Mouse (Mus musculus): ENCODE results near the gene Med27. TPM values are rescaled to one million over a fixed set of nuclear protein-coding genes. Genes with fewer than 3 reads are reported as not detected.

The Med27 gene
- polyA plus RNA-seq, 1 experiment = 73.2 TPM

DNA sequence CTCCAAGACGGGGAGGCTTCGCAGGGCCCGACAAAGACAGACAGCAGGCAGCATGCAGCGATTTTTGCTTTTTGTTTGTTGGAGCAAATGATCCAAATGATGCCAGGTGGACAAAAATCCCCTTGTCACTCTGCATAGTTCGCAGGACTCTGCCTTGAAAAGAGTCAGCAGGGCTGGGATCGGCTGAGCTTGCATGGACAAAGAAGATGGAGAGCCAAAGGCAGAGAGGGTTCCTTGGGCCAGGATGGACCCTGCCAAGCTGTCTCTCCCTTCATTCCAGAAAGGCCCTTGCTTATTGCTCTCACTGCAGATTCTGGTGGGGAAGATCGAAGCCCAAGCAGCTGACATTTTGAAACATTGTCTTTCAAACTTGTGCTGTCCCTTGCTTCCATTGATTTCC lies 64.3 kb downstream of the Med27 start:
- TF ChIP-seq POLR2A (IDR thresholded peaks at IDR 0.05; ENCODE audit: control insufficient read depth, extremely low read depth, insufficient read depth, low read length, poor library complexity) (no peak), CTCF (IDR thresholded peaks at IDR 0.05; ENCODE audit: borderline replicate concordance, control insufficient read depth, extremely low read depth, insufficient read depth, low read length, poor library complexity) (no peak)
- Histone ChIP-seq H3K27me3 (ENCODE audit: control insufficient read depth, insufficient read depth, low read length) (no peaks in the 10 kb centered on the region), H3K36me3 (ENCODE audit: control insufficient read depth, insufficient read depth, low read length) (no peaks in the 10 kb centered on the region), H3K4me3 (ENCODE audit: control insufficient read depth, insufficient read depth, low read length) (no peak overlapping the region), H3K4me1 (replicated peaks; ENCODE audit: control insufficient read depth, insufficient read depth, low read length) (no peaks in the 10 kb centered on the region), H3K27ac (ENCODE audit: control insufficient read depth, insufficient read depth, low read length) (no peak overlapping the region)
- DNase-seq = no peak
- WGBS = 94% methylated on average over 7 of the region's 7 CpGs

DNA sequence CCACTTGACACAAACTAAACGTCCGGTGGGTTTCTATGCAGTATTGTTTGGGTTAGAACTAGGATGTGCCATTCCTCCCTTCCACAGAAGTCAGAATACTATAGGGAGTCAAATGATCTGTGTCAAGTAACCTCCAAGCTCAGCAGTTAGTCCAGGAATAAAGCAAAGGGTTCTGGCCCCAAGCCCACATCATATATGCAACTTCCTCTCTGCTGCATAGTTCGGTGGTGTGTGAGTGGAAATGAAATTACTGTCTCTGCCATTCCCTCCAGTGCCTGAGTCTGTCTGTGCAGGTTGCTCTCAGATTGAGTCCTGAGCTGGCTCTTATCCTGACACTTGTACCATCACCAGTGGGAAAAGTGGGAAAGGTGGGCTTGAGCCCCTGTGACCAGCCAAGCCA lies 65.8 kb downstream of the Med27 start:
- no peaks in the 10 kb centered on the region for H3K36me3 ChIP-seq (ENCODE audit: control insufficient read depth, insufficient read depth, low read length)
- no peak for DNase-seq
- no peaks in the 10 kb centered on the region for H3K27me3 ChIP-seq (ENCODE audit: control insufficient read depth, insufficient read depth, low read length)
- H3K27ac ChIP-seq (ENCODE audit: control insufficient read depth, insufficient read depth, low read length) = no peak overlapping the region
- no peak overlapping the region for H3K4me3 ChIP-seq (ENCODE audit: control insufficient read depth, insufficient read depth, low read length)
- TF ChIP-seq CTCF (IDR thresholded peaks at IDR 0.05; ENCODE audit: borderline replicate concordance, control insufficient read depth, extremely low read depth, insufficient read depth, low read length, poor library complexity) (no peak), POLR2A (IDR thresholded peaks at IDR 0.05; ENCODE audit: control insufficient read depth, extremely low read depth, insufficient read depth, low read length, poor library complexity) (no peak)
- WGBS = 63% methylated on average over 3 of the region's 3 CpGs
- no peaks in the 10 kb centered on the region for H3K4me1 ChIP-seq (replicated peaks; ENCODE audit: control insufficient read depth, insufficient read depth, low read length)

DNA sequence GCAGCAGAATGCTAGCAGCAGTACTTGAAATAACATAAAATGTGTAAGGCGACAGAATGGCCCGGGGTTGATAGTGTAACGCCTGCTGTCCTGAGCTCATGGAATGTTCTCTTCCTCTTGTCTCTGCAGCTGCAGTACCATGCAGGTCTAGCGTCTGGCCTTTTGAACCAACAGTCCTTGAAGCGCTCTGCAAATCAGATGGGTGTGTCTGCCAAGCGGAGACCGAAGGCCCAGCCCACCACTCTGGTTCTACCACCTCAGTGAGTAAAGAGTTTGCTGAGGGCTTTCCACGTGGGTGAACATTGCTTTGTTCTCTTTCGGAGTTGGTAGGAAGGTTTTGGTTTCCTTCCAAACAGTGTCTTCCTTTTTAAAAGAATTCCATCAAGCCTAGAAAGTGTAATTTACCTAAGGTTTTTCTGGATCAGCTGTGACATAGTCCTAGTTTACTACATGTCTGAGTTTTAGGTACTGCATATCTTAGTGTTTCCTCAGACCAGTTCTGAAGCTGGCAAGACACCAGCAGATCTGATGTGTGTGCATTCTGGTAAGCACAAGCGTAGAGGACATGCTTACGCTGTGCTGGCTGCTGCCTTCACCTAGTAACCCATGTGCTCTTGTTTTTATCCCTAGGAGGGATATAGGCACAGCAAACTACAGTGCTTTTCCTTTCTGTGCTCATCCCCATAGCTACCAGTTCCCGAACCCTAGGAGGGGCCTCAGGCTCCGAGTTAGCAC lies 66.8 kb downstream of the Med27 start:
- H3K4me3 ChIP-seq (ENCODE audit: control insufficient read depth, insufficient read depth, low read length) = no peak overlapping the region
- TF ChIP-seq CTCF (IDR thresholded peaks at IDR 0.05; ENCODE audit: borderline replicate concordance, control insufficient read depth, extremely low read depth, insufficient read depth, low read length, poor library complexity) = no peak
- no peak for TF ChIP-seq POLR2A (IDR thresholded peaks at IDR 0.05; ENCODE audit: control insufficient read depth, extremely low read depth, insufficient read depth, low read length, poor library complexity)
- H3K36me3 ChIP-seq (ENCODE audit: control insufficient read depth, insufficient read depth, low read length) = no peaks in the 10 kb centered on the region
- DNase-seq = no peak
- H3K27ac ChIP-seq (ENCODE audit: control insufficient read depth, insufficient read depth, low read length) = no peak overlapping the region
- 0 out of 2 replicates have a peak, but pooled peaks cover 2% of the 10 kb centered on the region for H3K4me1 ChIP-seq (replicated peaks; ENCODE audit: control insufficient read depth, insufficient read depth, low read length)
- no peaks in the 10 kb centered on the region for H3K27me3 ChIP-seq (ENCODE audit: control insufficient read depth, insufficient read depth, low read length)
- 83% methylated on average over 13 of the region's 13 CpGs for WGBS

DNA sequence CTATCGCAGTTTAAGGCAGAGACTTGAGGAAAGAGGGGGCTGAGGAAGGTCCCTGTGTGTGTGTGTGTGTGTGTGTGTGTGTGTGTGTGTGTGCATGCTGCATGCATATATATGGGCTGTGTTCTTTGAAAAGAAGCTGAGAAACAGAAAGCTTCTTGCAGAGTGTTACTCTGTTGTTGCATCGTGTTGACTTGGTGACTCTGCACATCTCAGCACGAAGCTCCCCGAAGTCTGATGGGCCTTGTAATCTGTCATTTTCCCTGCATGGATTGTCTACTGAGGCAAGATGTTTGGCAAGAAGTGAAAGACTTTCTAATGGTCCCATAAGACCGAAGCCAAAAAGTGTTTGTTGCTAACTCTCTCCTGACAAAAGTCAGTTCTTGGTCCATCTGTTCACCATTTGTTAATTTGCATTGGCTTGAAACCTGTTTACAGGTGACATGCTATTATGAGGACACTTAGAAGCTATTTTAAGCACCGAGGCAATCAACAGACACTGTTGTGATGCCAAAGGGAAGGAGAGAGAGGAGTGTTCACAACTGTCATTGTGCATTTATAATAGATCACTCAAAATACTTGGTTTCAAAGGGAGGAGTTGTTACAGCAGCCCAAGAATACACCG lies 68.3 kb downstream of the Med27 start:
- H3K36me3 ChIP-seq (ENCODE audit: control insufficient read depth, insufficient read depth, low read length) = no peaks in the 10 kb centered on the region
- 94% methylated on average over 7 of the region's 7 CpGs for WGBS
- TF ChIP-seq POLR2A (IDR thresholded peaks at IDR 0.05; ENCODE audit: control insufficient read depth, extremely low read depth, insufficient read depth, low read length, poor library complexity) (no peak), CTCF (IDR thresholded peaks at IDR 0.05; ENCODE audit: borderline replicate concordance, control insufficient read depth, extremely low read depth, insufficient read depth, low read length, poor library complexity) (no peak)
- H3K27me3 ChIP-seq (ENCODE audit: control insufficient read depth, insufficient read depth, low read length) = no peaks in the 10 kb centered on the region
- DNase-seq = no peak
- no peak overlapping the region for H3K27ac ChIP-seq (ENCODE audit: control insufficient read depth, insufficient read depth, low read length)
- no peak overlapping the region for H3K4me3 ChIP-seq (ENCODE audit: control insufficient read depth, insufficient read depth, low read length)
- peaks cover 8% of the 10 kb centered on the region; the same call in 1 of the 2 replicates for H3K4me1 ChIP-seq (replicated peaks; ENCODE audit: control insufficient read depth, insufficient read depth, low read length)

DNA sequence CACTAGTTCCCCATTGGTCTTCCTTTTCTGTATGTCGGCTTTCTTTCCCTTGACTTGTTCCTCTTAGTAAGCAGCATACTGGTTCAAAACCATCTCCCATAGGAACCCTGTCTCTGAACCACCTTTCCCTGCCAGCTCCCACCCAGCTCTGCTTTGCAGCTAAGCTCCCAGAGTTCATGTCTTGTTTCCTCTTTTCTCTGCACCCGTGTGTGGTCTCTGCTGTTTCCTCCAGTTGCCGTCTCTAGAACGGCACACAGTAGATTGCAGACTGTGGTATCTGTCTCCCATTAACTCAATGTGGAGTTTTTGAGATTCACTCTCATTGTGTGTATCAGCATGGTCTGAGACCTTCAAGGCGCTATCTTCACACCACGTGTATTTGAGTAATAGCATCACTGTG lies 71.9 kb downstream of the Med27 start:
- H3K36me3 ChIP-seq (ENCODE audit: control insufficient read depth, insufficient read depth, low read length) = no peaks in the 10 kb centered on the region
- WGBS = 12% methylated on average over 6 of the region's 6 CpGs
- no peak overlapping the region for H3K27ac ChIP-seq (ENCODE audit: control insufficient read depth, insufficient read depth, low read length)
- peaks cover 8% of the 10 kb centered on the region; the same call in 1 of the 2 replicates for H3K4me1 ChIP-seq (replicated peaks; ENCODE audit: control insufficient read depth, insufficient read depth, low read length)
- no peak for DNase-seq
- TF ChIP-seq CTCF (IDR thresholded peaks at IDR 0.05; ENCODE audit: borderline replicate concordance, control insufficient read depth, extremely low read depth, insufficient read depth, low read length, poor library complexity) (no peak), POLR2A (IDR thresholded peaks at IDR 0.05; ENCODE audit: control insufficient read depth, extremely low read depth, insufficient read depth, low read length, poor library complexity) (no peak)
- H3K27me3 ChIP-seq (ENCODE audit: control insufficient read depth, insufficient read depth, low read length) = no peaks in the 10 kb centered on the region
- no peak overlapping the region for H3K4me3 ChIP-seq (ENCODE audit: control insufficient read depth, insufficient read depth, low read length)

DNA sequence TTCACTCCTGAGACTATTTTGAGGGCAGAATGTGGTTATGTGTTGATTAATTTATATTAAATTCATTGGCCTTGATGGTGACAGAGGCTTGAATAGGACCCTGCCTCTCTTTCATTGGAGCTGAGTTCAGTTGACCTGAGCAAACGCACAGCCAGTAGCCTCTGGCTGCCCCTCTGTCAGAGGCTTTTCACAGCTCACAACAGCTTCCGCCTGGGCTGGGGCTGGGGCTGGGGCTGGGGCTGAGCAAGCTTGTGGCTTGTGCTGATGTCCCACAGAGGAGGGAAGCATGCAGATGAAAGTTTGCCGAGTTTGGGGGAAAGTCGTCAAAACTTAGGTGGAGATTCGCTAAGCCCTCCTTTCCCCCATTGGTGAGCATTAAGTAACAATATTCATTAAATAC lies 72.8 kb downstream of the Med27 start:
- no peak overlapping the region for H3K4me3 ChIP-seq (ENCODE audit: control insufficient read depth, insufficient read depth, low read length)
- DNase-seq = no peak
- H3K27ac ChIP-seq (ENCODE audit: control insufficient read depth, insufficient read depth, low read length) = no peak overlapping the region
- peaks cover 8% of the 10 kb centered on the region; the same call in 1 of the 2 replicates for H3K4me1 ChIP-seq (replicated peaks; ENCODE audit: control insufficient read depth, insufficient read depth, low read length)
- H3K27me3 ChIP-seq (ENCODE audit: control insufficient read depth, insufficient read depth, low read length) = no peaks in the 10 kb centered on the region
- 13% methylated on average over 5 of the region's 5 CpGs for WGBS
- no peaks in the 10 kb centered on the region for H3K36me3 ChIP-seq (ENCODE audit: control insufficient read depth, insufficient read depth, low read length)
- TF ChIP-seq CTCF (IDR thresholded peaks at IDR 0.05; ENCODE audit: borderline replicate concordance, control insufficient read depth, extremely low read depth, insufficient read depth, low read length, poor library complexity) (no peak), POLR2A (IDR thresholded peaks at IDR 0.05; ENCODE audit: control insufficient read depth, extremely low read depth, insufficient read depth, low read length, poor library complexity) (no peak)
